7 mouse cellular contexts compared by ENCODE assay signal in genomic region chr13:67525753-67526410, GRCm38 (mm10). TPM values are rescaled to one million over a fixed set of nuclear protein-coding genes. Genes with fewer than 3 reads are reported as not detected.
DNase-seq lines count a peak whose midpoint lies in the region; ATAC-seq lines count a peak whose summit lies in the region.

TSS of gene Gm26965 (minus strand) at chr13:67526151.
TSS of gene Zfp87 (minus strand) at chr13:67526177.

- ATAC-seq in embryonic facial prominence, embryonic 11.5 days (replicated peaks; ENCODE audit: insufficient number of reproducible peaks, low FRiP score, low TSS enrichment, low read depth) = peak; percentile 99
- ATAC-seq in granulocyte monocyte progenitor cell, adult 5-6 weeks (replicated peaks; ENCODE audit: poor library complexity, severe bottlenecking) = peak; percentile 94
- peak; percentile 99 for ATAC-seq in midbrain, embryonic 13.5 days

- H3K4me2 ChIP-seq in embryonic facial prominence, embryonic 11.5 days (ENCODE audit: low read depth, low read length) = peak within 1 kb of the TSS; percentile 60
- H3K4me2 ChIP-seq in midbrain, embryonic 13.5 days (replicated peaks) = peak within 1 kb of the TSS; percentile 91

- H3K9me3 ChIP-seq in embryonic facial prominence, embryonic 11.5 days (replicated peaks; ENCODE audit: control insufficient read depth, low read length) = no peaks in the 10 kb centered on the region
- H3K9me3 ChIP-seq in limb, embryonic 10.5 days (replicated peaks) = no peaks in the 10 kb centered on the region
- no peaks in the 10 kb centered on the region for H3K9me3 ChIP-seq in midbrain, embryonic 13.5 days

- WGBS in embryonic facial prominence, embryonic 11.5 days = under 1% methylated on average over 27 of the region's 27 CpGs
- WGBS in limb, embryonic 10.5 days = under 1% methylated on average over 27 of the region's 27 CpGs
- WGBS in midbrain, embryonic 13.5 days = under 1% methylated on average over 27 of the region's 27 CpGs

- H3K4me3 ChIP-seq in embryonic facial prominence, embryonic 11.5 days (ENCODE audit: low read depth, low read length) = peak within 1 kb of the TSS; percentile 77
- H3K4me3 ChIP-seq in limb, embryonic 10.5 days = peak within 1 kb of the TSS; percentile 90
- H3K4me3 ChIP-seq in midbrain, embryonic 13.5 days (replicated peaks) = peak within 1 kb of the TSS; percentile 92

- H3K9ac ChIP-seq in embryonic facial prominence, embryonic 11.5 days (replicated peaks; ENCODE audit: low read length) = peak within 1 kb of the TSS; percentile 84
- H3K9ac ChIP-seq in midbrain, embryonic 13.5 days (replicated peaks) = peak within 1 kb of the TSS; percentile 89

- H3K27ac ChIP-seq in embryonic facial prominence, embryonic 11.5 days (replicated peaks; ENCODE audit: low read depth, low read length) = 0 out of 2 replicates have a peak within 1 kb of the TSS, but pooled peaks have one; percentile 41
- H3K27ac ChIP-seq in limb, embryonic 10.5 days = peak within 1 kb of the TSS; percentile 88
- peak within 1 kb of the TSS; percentile 79 for H3K27ac ChIP-seq in midbrain, embryonic 13.5 days

- no peaks in the 10 kb centered on the region for H3K27me3 ChIP-seq in embryonic facial prominence, embryonic 11.5 days (ENCODE audit: control insufficient read depth, insufficient read depth, low read length)
- H3K27me3 ChIP-seq in limb, embryonic 10.5 days (ENCODE audit: low read depth, poor library complexity, severe bottlenecking) = no peaks in the 10 kb centered on the region
- no peaks in the 10 kb centered on the region for H3K27me3 ChIP-seq in midbrain, embryonic 13.5 days

- DNase-seq in adrenal gland, postnatal 14 days = peak; percentile 94
- DNase-seq in embryonic facial prominence, embryonic 11.5 days (ENCODE audit: low spot score) = peak; percentile 96
- DNase-seq in kidney, adult 11 months = peak; percentile 92
- DNase-seq in limb, embryonic 10.5 days (ENCODE audit: low spot score) = peak; percentile 90
- peak; percentile 85 for DNase-seq in spleen, adult 12 weeks (ENCODE audit: low spot score)

- H3K36me3 ChIP-seq in embryonic facial prominence, embryonic 11.5 days (replicated peaks; ENCODE audit: control insufficient read depth, insufficient read depth, low read depth, low read length) = no peaks in the 10 kb centered on the region
- H3K36me3 ChIP-seq in limb, embryonic 10.5 days = peaks cover 8% of the 10 kb centered on the region
- peaks cover 11% of the 10 kb centered on the region for H3K36me3 ChIP-seq in midbrain, embryonic 13.5 days

- H3K4me1 ChIP-seq in embryonic facial prominence, embryonic 11.5 days (ENCODE audit: control insufficient read depth, insufficient read depth, low read length) = no peaks in the 10 kb centered on the region
- peaks cover 13% of the 10 kb centered on the region for H3K4me1 ChIP-seq in limb, embryonic 10.5 days
- peaks cover 24% of the 10 kb centered on the region for H3K4me1 ChIP-seq in midbrain, embryonic 13.5 days (replicated peaks)

RNA-seq across cellular contexts. Expression of gene Gm26965, which starts in this region (rescaled TPM):
- total RNA-seq in adrenal gland, postnatal 14 days (2021) = 0.33 TPM in 1 of 2 replicates, not detected in the other
- not detected in 2 replicates for polyA plus RNA-seq in embryonic facial prominence, embryonic 11.5 days (2014; fragmentation: Nextera tagmentation; extraction: Ambion mirVana)
- total RNA-seq in granulocyte monocyte progenitor cell, adult 5-6 weeks (2014; fragmentation: Nextera tagmentation) = not detected in 2 replicates
- total RNA-seq in granulocyte monocyte progenitor cell, adult 5-6 weeks (2017) = not detected in 2 replicates
- not detected in 2 replicates for polyA plus RNA-seq in limb, embryonic 10.5 days (2016; fragmentation: Nextera tagmentation; extraction: Ambion mirVana)
- not detected in 2 replicates for polyA plus RNA-seq in midbrain, embryonic 13.5 days (2015; fragmentation: Nextera tagmentation; extraction: Ambion mirVana)

RNA-seq across cellular contexts. Expression of gene Zfp87, which starts in this region (rescaled TPM):
- 15.6 and 23.4 TPM in 2 replicates for total RNA-seq in adrenal gland, postnatal 14 days (2021)
- polyA plus RNA-seq in embryonic facial prominence, embryonic 11.5 days (2014; fragmentation: Nextera tagmentation; extraction: Ambion mirVana) = 30.8 and 31.5 TPM in 2 replicates
- 22.9 and 26.6 TPM in 2 replicates for total RNA-seq in granulocyte monocyte progenitor cell, adult 5-6 weeks (2014; fragmentation: Nextera tagmentation)
- total RNA-seq in granulocyte monocyte progenitor cell, adult 5-6 weeks (2017) = 10.7 and 17.8 TPM in 2 replicates
- polyA plus RNA-seq in limb, embryonic 10.5 days (2016; fragmentation: Nextera tagmentation; extraction: Ambion mirVana) = 18.0 and 22.3 TPM in 2 replicates
- 35.4 and 38.7 TPM in 2 replicates for polyA plus RNA-seq in midbrain, embryonic 13.5 days (2015; fragmentation: Nextera tagmentation; extraction: Ambion mirVana)

Comparison
In these comparisons a context has a peak if more than half of its experiments do, and no peak if none do; other contexts are left out.
1. Peak in every context shown above with its lines: DNase-seq, ATAC-seq, H3K4me3 ChIP-seq and H3K27ac ChIP-seq.